Mouse (Mus musculus) adrenal gland, adult 18-20 months (tissue): ENCODE data around the gene Rnf157. TPM values are rescaled to one million over a fixed set of nuclear protein-coding genes. Genes with fewer than 3 reads are reported as not detected.
"Not testable (repeated sequence)": the region's sequence is repeated elsewhere in the genome, so short reads cannot be mapped to it uniquely, and the experiment has no call there.

Experiments used
- DNase-seq, 2 experiments: peaks; one replicate each; pipeline ENCODE4 v3.0.0; 2021 to 2022; ENCODE audit warnings: low spot score in 2 of 2
- total RNA-seq, 2 experiments: library from RNA; stranded (reverse); gene quantifications; 1 replicate in 1 of 2; 2 replicates in 1 of 2; pipeline ENCODE4 v1.2.3; 2021

Rnf157 gene
- total RNA-seq, 2 experiments from 2014 or later: 3.7 to 6.8 TPM

DNA sequence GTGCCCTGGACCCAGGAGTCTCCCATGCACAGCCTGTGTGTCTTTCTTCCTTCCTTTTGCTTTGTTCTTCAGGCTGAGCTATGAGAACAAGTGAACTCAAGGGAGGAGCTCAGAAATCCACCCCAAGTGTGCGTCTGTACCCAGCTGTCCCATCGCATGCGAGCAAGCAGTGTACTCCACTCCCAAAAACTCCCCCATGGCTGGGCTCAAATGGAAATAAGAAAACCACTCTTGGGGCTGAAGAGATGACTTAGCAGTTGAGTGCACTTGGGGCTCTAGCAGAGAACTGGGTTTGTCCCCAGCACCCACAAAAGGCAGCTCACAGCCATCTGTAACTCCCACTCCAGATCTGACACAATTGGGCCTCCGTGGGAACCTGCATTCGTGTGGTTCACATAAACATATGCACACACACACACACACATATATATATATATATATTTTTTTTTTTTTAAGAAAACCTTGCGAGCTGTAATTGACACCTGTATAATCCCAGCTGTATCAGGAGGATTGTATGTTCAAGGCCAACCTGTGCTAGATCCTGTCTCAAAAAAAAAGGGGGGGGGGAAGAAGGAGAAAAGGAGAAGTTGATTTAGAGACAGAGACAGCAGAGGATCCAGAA lies 6.1 kb upstream of the Rnf157 start:
- no peak for DNase-seq

DNA sequence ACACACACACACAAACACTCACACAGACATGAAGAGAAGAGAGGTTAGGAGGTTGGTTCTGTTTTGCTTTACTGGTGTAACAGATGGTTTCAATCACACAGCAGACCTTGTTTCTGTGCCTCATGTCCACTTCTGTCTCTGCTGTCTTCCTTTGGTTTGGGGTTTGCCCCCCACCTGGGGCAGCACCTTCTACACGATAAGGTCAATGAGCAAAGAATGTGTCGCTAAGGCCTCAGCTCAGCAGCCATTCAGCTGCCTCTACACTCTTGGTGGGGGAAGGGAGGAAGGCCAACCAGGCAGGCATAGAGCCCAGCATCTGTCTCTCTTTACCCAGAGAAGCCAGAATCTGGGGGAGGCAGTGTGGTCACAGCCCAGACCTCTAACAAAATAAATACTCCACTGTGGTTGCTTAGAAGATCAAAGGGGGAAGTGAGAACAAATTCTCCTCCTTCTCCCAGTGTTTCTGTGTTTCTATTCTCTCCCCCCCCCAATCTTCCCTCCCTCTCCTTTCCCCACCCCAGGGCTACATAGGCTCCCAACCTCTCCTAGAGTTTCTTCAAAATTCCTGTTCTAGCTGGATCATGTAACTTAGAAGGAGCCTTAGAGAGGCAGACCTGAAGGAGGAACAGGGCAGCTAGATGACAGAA lies 5.5 kb upstream of the Rnf157 start:
- no peak for DNase-seq

GRCm38 (mm10) chr11:116417054-116417453 lies 4.2 kb upstream of the Rnf157 start:
- no peak for DNase-seq

- DNase-seq: no peak
These were observed 3.5 kb upstream of the Rnf157 start for GRCm38 (mm10) chr11:116416196-116416943.

DNA sequence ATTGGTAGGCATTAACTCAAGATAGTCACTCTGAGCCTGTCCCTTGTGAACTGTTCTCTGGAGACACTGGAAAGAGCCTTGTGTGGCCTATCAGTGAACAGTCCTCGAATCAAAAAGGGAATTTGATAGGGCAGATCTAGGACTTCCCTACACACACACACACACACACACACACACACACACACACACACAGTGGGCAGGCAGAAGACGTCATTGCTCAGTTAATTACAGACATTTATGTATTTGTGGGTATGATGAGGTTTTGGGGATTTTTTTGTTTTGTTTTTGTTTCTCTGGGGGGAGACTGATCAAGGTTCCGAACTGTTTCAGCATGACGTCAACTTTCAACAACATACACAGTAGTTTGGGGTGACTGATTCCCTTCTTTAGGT lies 795 bp upstream of the Rnf157 start:
- no peak for DNase-seq

GRCm38 (mm10) chr11:116412028-116412827 lies 604 bp downstream of the Rnf157 start:
- peak in 1 of 2 experiments; percentile 37 for DNase-seq

- no peak for DNase-seq
These were observed 1.2 kb downstream of the Rnf157 start for GRCm38 (mm10) chr11:116411582-116411981.

DNA sequence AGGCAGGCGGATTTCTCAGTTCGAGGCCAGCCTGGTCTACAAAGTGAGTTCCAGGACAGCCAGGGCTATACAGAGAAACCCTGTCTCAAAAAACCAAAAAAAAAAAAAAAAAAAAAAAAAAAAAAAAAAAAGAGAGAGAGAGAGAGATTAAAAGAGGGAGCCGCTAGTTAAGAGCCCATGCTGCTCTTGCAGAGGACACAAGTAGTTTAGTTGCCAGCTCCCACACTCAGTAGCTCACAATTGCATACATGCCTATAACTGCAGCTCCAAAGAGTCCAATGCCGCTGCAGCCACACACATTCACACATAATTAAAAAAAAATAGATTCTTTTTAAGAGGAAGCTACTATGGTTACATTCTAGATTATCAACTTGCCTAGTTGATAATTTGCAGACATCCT lies 2.4 kb downstream of the Rnf157 start:
- not testable (repeated sequence) for DNase-seq

- DNase-seq: no peak
These were observed 3.8 kb downstream of the Rnf157 start for GRCm38 (mm10) chr11:116409008-116409407.

DNA sequence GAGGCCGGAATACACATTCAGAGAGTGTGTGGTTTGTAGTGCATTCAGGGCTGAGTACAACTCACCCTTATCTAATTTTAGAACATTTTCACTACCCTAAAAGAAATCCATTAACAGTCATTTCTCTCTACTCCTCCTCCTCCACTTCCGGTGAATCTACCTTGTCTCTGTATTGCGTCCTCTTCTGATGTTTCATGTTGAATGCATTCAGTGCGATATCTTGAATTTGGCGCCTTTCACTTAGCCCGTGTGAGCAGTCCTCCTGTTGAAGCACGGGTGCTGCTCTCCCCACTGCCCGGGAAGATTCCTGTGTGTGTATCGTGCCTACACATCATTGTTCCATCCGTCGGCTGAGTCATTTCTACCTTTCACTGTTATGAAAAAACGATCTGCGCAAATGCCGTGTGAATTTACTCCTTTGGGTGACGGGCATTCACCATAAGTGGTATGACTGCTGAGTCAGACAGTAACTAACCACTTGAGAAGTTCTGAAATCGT lies 6.6 kb downstream of the Rnf157 start:
- no peak for DNase-seq

DNA sequence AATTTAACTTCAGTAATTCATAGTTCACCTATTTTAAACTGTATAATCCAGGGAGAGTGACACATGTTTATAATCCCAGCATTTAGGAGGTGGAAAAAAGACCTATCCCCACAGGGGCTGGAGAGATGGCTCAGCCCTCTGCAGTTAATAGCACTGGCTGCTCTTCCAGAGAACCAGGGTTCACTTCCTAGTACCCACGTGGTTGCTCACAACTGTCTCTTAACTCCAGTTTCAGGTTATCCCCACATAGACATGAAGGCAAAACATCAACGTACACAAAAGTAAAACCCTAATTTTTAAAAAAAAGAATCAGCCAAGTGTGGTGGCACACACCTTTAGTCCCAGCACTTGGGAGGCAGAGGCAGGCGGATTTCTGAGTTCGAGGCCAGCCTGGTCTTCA lies 7.2 kb downstream of the Rnf157 start:
- DNase-seq: no peak

- DNase-seq: no peak
These were observed 12.3 kb downstream of the Rnf157 start for GRCm38 (mm10) chr11:116400560-116400959.

DNA sequence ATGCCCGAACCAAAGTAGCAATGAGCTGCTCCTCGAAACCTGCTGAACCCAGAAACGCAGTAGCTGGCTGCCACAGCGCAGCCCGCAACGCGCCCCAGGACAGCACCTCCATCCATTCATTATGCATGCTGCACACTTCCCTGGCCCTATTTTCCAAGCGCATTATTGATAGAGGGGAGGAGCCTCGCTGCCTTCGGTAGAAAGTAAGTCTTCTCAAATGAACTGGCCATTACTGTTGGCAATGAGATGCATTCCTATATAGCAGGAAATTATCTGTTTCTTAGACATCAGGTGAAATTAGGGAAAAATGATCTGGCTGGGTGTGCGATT lies 14.5 kb downstream of the Rnf157 start:
- DNase-seq: no peak

DNA sequence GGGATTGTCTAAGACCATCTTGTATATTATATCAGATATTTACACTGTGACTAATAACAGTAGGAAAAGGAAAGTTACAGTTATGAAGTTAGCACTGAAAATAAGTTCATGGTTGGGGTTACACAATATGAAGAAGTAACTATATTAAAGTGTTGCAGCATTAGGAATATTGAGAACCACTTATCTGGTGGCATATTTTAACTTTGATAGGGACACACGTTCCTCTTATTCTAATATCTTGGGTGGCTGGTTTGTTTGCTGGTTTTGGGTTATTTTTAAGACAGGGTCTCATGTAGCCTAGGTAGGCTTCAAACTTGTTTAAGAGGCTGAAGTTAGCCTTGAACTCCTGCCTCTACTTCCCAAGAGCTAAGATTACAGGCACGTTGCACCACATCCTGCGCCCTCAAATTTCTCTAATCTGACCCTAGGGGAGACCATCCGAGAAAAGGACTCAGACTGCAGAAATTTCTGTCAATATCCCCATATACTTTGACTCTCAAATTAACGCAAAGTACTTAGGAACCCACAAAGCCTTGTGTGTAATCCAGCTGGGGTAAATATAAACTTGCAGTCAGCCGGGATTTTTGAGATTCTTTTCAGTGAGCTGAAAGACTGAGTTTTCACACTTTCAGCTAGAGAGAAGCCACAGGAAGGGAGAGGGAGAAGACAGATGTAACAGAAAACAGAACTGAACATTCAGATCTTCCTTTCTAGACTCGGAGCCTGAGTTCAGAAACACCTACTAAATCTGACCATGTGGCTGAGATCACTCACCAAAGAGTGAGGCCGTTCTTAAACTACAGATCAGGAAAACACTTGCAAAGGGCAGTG lies 15.1 kb downstream of the Rnf157 start:
- DNase-seq: no peak

- no peak for DNase-seq
These were observed 15.9 kb downstream of the Rnf157 start for GRCm38 (mm10) chr11:116396934-116397330.

DNA sequence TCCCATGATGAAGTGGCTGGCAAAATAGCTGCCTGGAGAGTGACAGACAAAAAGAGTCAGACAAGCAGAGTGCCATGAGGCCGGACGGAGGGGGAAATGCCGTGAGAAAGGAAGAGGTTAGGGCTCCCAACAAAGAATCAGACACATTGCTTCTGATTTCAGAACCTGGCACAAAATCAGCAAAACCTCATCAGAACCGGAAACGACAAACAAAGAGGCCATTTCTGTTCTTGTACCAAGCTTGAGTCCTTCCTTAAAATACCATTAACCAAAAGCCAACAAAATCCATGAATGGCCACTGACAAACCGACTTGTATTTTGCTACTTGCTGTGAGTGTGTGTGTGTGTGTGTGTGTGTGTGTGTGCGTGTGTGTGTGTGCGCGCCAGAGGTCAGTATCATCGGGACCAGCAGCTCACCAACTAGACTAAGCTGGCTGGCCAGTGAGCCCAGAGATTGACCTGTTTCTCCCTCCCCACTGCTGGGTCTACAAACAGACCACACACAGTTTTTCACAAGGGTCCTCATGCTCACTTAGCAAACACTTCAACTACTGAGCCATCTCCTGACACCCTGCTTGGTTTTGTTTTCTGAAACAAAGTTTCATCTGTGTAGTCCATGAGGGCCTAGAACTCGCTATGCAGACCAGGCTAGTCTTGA lies 16.4 kb downstream of the Rnf157 start:
- no peak for DNase-seq

DNA sequence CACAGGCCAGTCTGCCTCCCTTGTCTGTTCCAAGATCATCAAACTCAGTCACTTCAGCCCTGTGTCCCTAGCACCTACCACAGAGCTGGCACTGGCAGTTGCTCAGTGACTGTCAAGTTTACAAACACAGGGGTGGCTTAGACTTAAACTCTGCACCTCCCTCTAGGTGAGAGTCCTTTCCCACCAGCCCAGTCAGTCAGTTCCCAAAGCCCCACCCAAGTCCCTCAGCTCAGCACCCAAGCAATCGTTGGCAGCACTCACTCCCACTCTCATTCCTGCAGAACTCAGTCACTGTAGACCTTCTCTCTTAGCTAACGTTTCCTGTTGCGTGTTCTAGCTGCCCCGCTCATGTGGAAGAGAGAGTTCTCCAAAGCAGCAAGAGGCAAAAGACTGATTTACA lies 18.1 kb downstream of the Rnf157 start:
- no peak for DNase-seq

- DNase-seq: no peak
These were observed 23.9 kb downstream of the Rnf157 start for GRCm38 (mm10) chr11:116388841-116389480.
